Mouse (Mus musculus) hindbrain, embryonic 15.5 days (tissue): ENCODE results near the gene B230217C12Rik. TPM values are rescaled to one million over a fixed set of nuclear protein-coding genes. Genes with fewer than 3 reads are reported as not detected.
A peak's percentile ranks its signal among the peaks of the same experiment; 100 is the strongest.
"Not testable (repeated sequence)": the region's sequence is repeated elsewhere in the genome, so short reads cannot be mapped to it uniquely, and the experiment has no call there.

Experiments
- ATAC-seq: fragments of 200-750 bp; cut with Nextera tagmentation; 2 replicates; pipeline ENCODE4 v1.8.0; 2017; ENCODE audit warnings: low read depth, moderate number of reproducible peaks, moderate TSS enrichment; ENCODE audit not compliant: low FRiP score
- H3K27ac ChIP-seq: fragments of 300-500 bp; sonication (generic); replicated peaks from 2 replicates; pipeline ENCODE4 v1.5.1; 2015; ENCODE audit warnings: mild to moderate bottlenecking, inconsistent platforms
- H3K27me3 ChIP-seq: fragments of 300-500 bp; sonication (generic); 2 replicates; pipeline ENCODE4 v1.6.1; 2015; ENCODE audit warnings: control low read depth, inconsistent platforms
- H3K36me3 ChIP-seq: fragments of 300-500 bp; sonication (generic); 2 replicates; pipeline ENCODE4 v1.6.1; 2015; ENCODE audit warnings: control low read depth, inconsistent platforms
- H3K4me1 ChIP-seq: fragments of 300-500 bp; sonication (generic); replicated peaks from 2 replicates; pipeline ENCODE4 v1.6.1; 2015; ENCODE audit warnings: control low read depth, inconsistent platforms
- H3K4me2 ChIP-seq: fragments of 300-500 bp; sonication (generic); 2 replicates; pipeline ENCODE4 v1.6.1; 2015; ENCODE audit warnings: moderate library complexity, mild to moderate bottlenecking, inconsistent platforms
- H3K4me3 ChIP-seq: fragments of 300-500 bp; sonication (generic); 2 replicates; pipeline ENCODE4 v1.5.1; 2015; ENCODE audit warnings: mild to moderate bottlenecking, inconsistent platforms
- H3K9ac ChIP-seq: fragments of 300-500 bp; sonication (generic); 2 replicates; pipeline ENCODE4 v1.6.1; 2015; ENCODE audit warnings: inconsistent platforms
- H3K9me3 ChIP-seq: fragments of 300-500 bp; sonication (generic); 2 replicates; pipeline ENCODE4 v1.6.1; 2016; ENCODE audit warnings: control low read depth, inconsistent platforms
- WGBS: fragments of 180-500 bp; shearing (Covaris S2); methylation state at CpG from one replicate; pipeline ENCODE4 v1.1.7; 2015; 5-methylcytosine and 5-hydroxymethylcytosine counted together
- polyA plus RNA-seq: library from polyadenylated mRNA; unstranded; fragments of >200 nt; fragmentation: Nextera tagmentation; extraction: Ambion mirVana; gene quantifications from 2 replicates; pipeline ENCODE4 v1.2.1, GENCODE M21; 2015

The B230217C12Rik gene
- polyA plus RNA-seq, 1 experiment from 2014 or later = 38.8 TPM

DNA sequence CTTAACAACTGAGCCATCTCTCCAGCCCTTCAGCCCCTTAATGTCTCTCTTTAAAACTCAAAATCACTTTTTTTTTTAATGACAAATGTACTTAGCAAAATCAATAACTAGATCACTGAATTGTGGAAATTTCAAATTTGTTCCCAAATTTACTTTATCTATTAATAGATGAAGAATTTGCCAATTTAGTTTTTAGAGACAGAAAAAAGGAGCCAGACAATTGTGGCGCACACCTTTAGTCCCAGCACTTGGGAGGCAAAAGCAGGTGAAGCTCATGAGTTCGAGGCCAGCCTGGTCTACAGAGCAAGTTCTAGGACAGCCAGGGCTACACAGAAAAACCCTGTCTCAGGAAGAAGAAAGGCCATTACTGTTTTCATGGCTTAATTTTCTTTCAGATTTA is 11.0 kb downstream of the B230217C12Rik start:
- no peak for ATAC-seq
- WGBS = 97% methylated on average over 2 of the region's 2 CpGs
- Histone ChIP-seq H3K27ac (no peak overlapping the region), H3K4me3 (no peak overlapping the region), H3K9me3 (no peaks in the 10 kb centered on the region), H3K36me3 (no peaks in the 10 kb centered on the region), H3K9ac (no peak overlapping the region), H3K4me1 (no peaks in the 10 kb centered on the region), H3K27me3 (no peaks in the 10 kb centered on the region), H3K4me2 (no peak overlapping the region)

DNA sequence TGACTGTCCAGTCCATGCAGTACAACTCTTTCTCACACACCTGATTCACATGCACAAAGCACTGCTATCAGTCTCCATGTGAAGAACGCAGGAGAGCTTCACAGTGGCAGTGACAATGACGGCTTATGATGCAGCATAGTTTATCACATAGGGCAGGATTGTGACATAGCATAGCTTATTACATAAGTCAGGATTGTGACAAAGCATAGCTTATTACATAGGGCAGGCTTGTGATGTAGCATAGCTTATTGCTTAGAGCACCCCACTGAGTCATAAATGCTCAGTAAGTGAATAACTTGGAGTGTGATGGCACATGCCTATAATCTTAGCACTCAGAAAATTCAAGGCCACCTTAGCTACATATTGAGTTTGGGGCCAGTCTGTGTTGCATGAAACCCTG is 14.9 kb downstream of the B230217C12Rik start:
- Histone ChIP-seq H3K27me3 (no peaks in the 10 kb centered on the region), H3K9me3 (no peaks in the 10 kb centered on the region), H3K4me1 (no peaks in the 10 kb centered on the region), H3K9ac (no peak overlapping the region), H3K4me3 (no peak overlapping the region), H3K36me3 (no peaks in the 10 kb centered on the region), H3K4me2 (no peak overlapping the region), H3K27ac (no peak overlapping the region)
- ATAC-seq = no peak
- 86% methylated on average over 2 of the region's 2 CpGs for WGBS

GRCm38 (mm10) chr11:97862148-97862547 is 21.6 kb downstream of the B230217C12Rik start:
- no peak for ATAC-seq
- no peaks in the 10 kb centered on the region for H3K27me3 ChIP-seq
- no peak overlapping the region for H3K9ac ChIP-seq
- no peak overlapping the region for H3K4me2 ChIP-seq
- no peak overlapping the region for H3K4me3 ChIP-seq
- H3K4me1 ChIP-seq = no peaks in the 10 kb centered on the region
- no peaks in the 10 kb centered on the region for H3K9me3 ChIP-seq
- no peaks in the 10 kb centered on the region for H3K36me3 ChIP-seq
- H3K27ac ChIP-seq = no peak overlapping the region
- WGBS = 72% methylated on average over 2 of the region's 2 CpGs

GRCm38 (mm10) chr11:97865421-97865820 is 24.8 kb downstream of the B230217C12Rik start:
- no peaks in the 10 kb centered on the region for H3K36me3 ChIP-seq
- no peaks in the 10 kb centered on the region for H3K9me3 ChIP-seq
- no peak for ATAC-seq
- no peaks in the 10 kb centered on the region for H3K4me1 ChIP-seq
- no peak overlapping the region for H3K9ac ChIP-seq
- no peak overlapping the region for H3K4me3 ChIP-seq
- no peak overlapping the region for H3K27ac ChIP-seq
- 89% methylated on average over 5 of the region's 5 CpGs for WGBS
- H3K4me2 ChIP-seq = no peak overlapping the region
- no peaks in the 10 kb centered on the region for H3K27me3 ChIP-seq

DNA sequence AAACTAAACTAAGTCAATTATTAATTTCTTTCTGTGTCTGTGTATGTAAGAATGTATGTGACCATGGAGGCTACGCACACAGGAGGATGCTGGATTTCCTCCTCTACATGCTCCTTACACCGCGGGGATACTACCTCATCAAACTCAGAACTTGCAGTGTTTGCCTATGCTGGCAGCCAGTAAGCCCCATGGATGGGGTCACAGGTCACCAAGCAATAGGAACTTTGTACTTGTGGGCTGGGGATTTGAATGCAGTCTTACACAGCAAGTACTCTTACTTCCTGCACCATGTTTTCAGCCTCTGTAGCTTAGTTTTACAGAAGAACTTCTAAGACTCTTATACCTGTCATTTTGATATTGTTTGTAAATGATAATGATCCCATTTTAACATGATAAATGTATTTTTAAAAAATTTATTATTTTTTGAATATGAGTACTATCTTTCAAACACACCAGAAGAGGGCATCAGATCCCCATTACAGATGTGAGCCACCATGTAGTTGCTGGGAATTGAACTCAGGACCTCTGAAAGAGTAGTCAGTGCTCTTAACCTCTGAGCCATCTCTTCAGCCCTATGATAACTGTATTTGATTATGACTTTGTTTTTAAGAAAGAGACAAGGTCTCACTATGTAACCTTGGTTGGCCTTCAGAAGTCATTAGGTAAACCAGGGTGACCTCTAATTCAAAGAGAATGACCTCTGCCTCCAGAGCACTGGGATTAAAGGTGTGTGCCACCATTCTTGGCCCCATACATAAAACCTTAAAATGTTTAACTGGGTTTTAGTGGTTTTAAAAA is 25.7 kb downstream of the B230217C12Rik start:
- no peaks in the 10 kb centered on the region for H3K36me3 ChIP-seq
- H3K4me3 ChIP-seq = no peak overlapping the region
- 93% methylated on average over 3 of the region's 3 CpGs for WGBS
- H3K9me3 ChIP-seq = no peaks in the 10 kb centered on the region
- no peak overlapping the region for H3K9ac ChIP-seq
- H3K27me3 ChIP-seq = no peaks in the 10 kb centered on the region
- no peak for ATAC-seq
- H3K4me1 ChIP-seq = no peaks in the 10 kb centered on the region
- H3K27ac ChIP-seq = no peak overlapping the region
- no peak overlapping the region for H3K4me2 ChIP-seq

- Histone ChIP-seq H3K9ac (no peak overlapping the region), H3K4me1 (no peaks in the 10 kb centered on the region), H3K4me2 (no peak overlapping the region), H3K9me3 (no peaks in the 10 kb centered on the region), H3K4me3 (no peak overlapping the region), H3K36me3 (no peaks in the 10 kb centered on the region), H3K27ac (no peak overlapping the region), H3K27me3 (no peaks in the 10 kb centered on the region)
- 94% methylated on average over 3 of the region's 3 CpGs for WGBS
- no peak for ATAC-seq
Measured at GRCm38 (mm10) chr11:97867591-97867990, 27.0 kb downstream of the B230217C12Rik start.

DNA sequence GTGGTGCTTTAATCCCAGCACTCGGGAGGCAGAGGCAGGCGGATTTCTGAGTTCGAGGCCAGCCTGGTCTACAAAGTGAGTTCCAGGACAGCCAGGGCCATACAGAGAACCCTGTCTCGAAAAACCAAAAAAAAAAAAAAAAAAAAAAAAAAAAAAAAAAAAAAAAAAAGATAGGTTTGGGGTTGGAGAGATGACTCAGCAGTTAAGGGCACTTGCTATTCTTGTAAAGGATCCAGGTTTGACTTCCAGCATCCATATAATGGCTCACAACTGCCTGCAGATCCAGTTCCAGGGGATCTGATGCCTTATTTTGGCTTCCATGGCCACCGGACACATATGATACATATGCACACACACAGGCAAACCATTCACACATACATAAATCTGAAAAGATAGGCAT is 31.8 kb downstream of the B230217C12Rik start:
- not testable (repeated sequence) for ATAC-seq, H3K36me3 ChIP-seq, H3K4me3 ChIP-seq, H3K4me1 ChIP-seq, H3K9ac ChIP-seq, H3K27me3 ChIP-seq, H3K9me3 ChIP-seq, H3K27ac ChIP-seq, H3K4me2 ChIP-seq
- WGBS = 91% methylated on average over 5 of the region's 5 CpGs

GRCm38 (mm10) chr11:97874396-97874795 is 33.8 kb downstream of the B230217C12Rik start:
- no peak for ATAC-seq
- H3K9me3 ChIP-seq = no peaks in the 10 kb centered on the region
- no peak overlapping the region for H3K4me2 ChIP-seq
- no peak overlapping the region for H3K4me3 ChIP-seq
- no peaks in the 10 kb centered on the region for H3K27me3 ChIP-seq
- no peak overlapping the region for H3K9ac ChIP-seq
- H3K4me1 ChIP-seq = no peaks in the 10 kb centered on the region
- H3K27ac ChIP-seq = no peak overlapping the region
- H3K36me3 ChIP-seq = no peaks in the 10 kb centered on the region
- 95% methylated on average over 1 of the region's 1 CpGs for WGBS

GRCm38 (mm10) chr11:97877341-97877740 is 36.8 kb downstream of the B230217C12Rik start:
- ATAC-seq = no peak
- no peaks in the 10 kb centered on the region for H3K27me3 ChIP-seq
- no peaks in the 10 kb centered on the region for H3K4me1 ChIP-seq
- no peak overlapping the region for H3K9ac ChIP-seq
- no peak overlapping the region for H3K4me2 ChIP-seq
- no peak overlapping the region for H3K27ac ChIP-seq
- no peaks in the 10 kb centered on the region for H3K36me3 ChIP-seq
- WGBS = 83% methylated on average over 2 of the region's 2 CpGs
- no peak overlapping the region for H3K4me3 ChIP-seq
- H3K9me3 ChIP-seq = no peaks in the 10 kb centered on the region

GRCm38 (mm10) chr11:97880362-97880761 is 39.8 kb downstream of the B230217C12Rik start:
- no peak overlapping the region for H3K4me2 ChIP-seq
- H3K9ac ChIP-seq = no peak overlapping the region
- ATAC-seq = no peak
- no peaks in the 10 kb centered on the region for H3K36me3 ChIP-seq
- H3K27ac ChIP-seq = no peak overlapping the region
- no peaks in the 10 kb centered on the region for H3K27me3 ChIP-seq
- 90% methylated on average over 4 of the region's 4 CpGs for WGBS
- no peaks in the 10 kb centered on the region for H3K9me3 ChIP-seq
- no peaks in the 10 kb centered on the region for H3K4me1 ChIP-seq
- no peak overlapping the region for H3K4me3 ChIP-seq

- peak; percentile 36; the same call in 1 of the 2 replicates for ATAC-seq
- H3K4me3 ChIP-seq = peak overlapping the region; percentile 68
- no peaks in the 10 kb centered on the region for H3K9me3 ChIP-seq
- peak overlapping the region; percentile 78 for H3K4me2 ChIP-seq
- H3K36me3 ChIP-seq = no peaks in the 10 kb centered on the region
- no peaks in the 10 kb centered on the region for H3K27me3 ChIP-seq
- peak overlapping the region; percentile 95 for H3K27ac ChIP-seq
- WGBS = 4% methylated on average over 26 of the region's 26 CpGs
- peak overlapping the region; percentile 45 for H3K9ac ChIP-seq
- no peaks in the 10 kb centered on the region for H3K4me1 ChIP-seq
Measured at GRCm38 (mm10) chr11:97883542-97883917, 43.0 kb downstream of the B230217C12Rik start.

- no peaks in the 10 kb centered on the region for H3K9me3 ChIP-seq
- 0% methylated on average over 37 of the region's 37 CpGs for WGBS
- no peaks in the 10 kb centered on the region for H3K27me3 ChIP-seq
- H3K27ac ChIP-seq = peak within 1 kb of the TSS; percentile 95
- peak; percentile 97 for ATAC-seq
- peak within 1 kb of the TSS; percentile 78 for H3K4me2 ChIP-seq
- no peaks in the 10 kb centered on the region for H3K4me1 ChIP-seq
- H3K4me3 ChIP-seq = peak within 1 kb of the TSS; percentile 68
- H3K36me3 ChIP-seq = no peaks in the 10 kb centered on the region
- H3K9ac ChIP-seq = peak within 1 kb of the TSS; percentile 49
Measured at GRCm38 (mm10) chr11:97883918-97884600, 43.5 kb downstream of the B230217C12Rik start, which contains the start of gene Fbxo47. Fbxo47 (minus strand) TSS chr11:97884154.
